ENCODE assay signal across 26 mouse cellular contexts in genomic region chr2:43365812-43366211, GRCm38 (mm10).
DNase-seq lines count a peak whose midpoint lies in the region; ATAC-seq and TF ChIP-seq lines count a peak whose summit lies in the region.
"Had no signal": no experiment of that assay in that cellular context is flagged by ENCODE, and none has a peak within 500 bp of the region (broad histone marks: within the 10 kb centered on the region; RNA-seq: fewer than 3 reads in every experiment).

No protein-coding gene starts in this region.

- DNase-seq in ES-CJ7 (ENCODE audit: low read depth, low spot score) (peak; percentile 95), R1 (ENCODE audit: low read depth, low spot score) (peak; percentile 98), ZHBTc4 (ENCODE audit: low read depth, low spot score) (peak; percentile 91)
- DNase-seq in urinary bladder, postnatal 14 days (ENCODE audit: low spot score) = no peak
- DNase-seq in kidney, adult 9 months = no peak
- DNase-seq: adrenal gland, adult 2 months; adrenal gland, postnatal 10 days; adrenal gland, postnatal 25 days; cerebellum, adult 11 months; cerebellum, adult 18-20 months; cerebellum, adult 8-10 months; cerebellum, adult 9-11 months; cerebellum, postnatal 14 days; cerebellum, postnatal 36 days; embryo, embryonic 11 days had no signal

- H3K4me1 ChIP-seq in ES-Bruce4 (ENCODE audit: control insufficient read depth, insufficient read depth, low read length) = no peaks in the 10 kb centered on the region
- H3K4me1 ChIP-seq: embryonic facial prominence, embryonic 13.5 days; embryonic facial prominence, embryonic 15.5 days; forebrain, embryonic 10.5 days had no signal

- H3K27ac ChIP-seq in ES-Bruce4 (ENCODE audit: insufficient read depth, low read length) = peak overlapping the region; percentile 95
- H3K27ac ChIP-seq: embryonic facial prominence, embryonic 13.5 days; embryonic facial prominence, embryonic 15.5 days; forebrain, embryonic 10.5 days; forebrain, embryonic 12.5 days had no signal

- peaks cover 40% of the 10 kb centered on the region for H3K9me3 ChIP-seq in ES-Bruce4 (replicated peaks; ENCODE audit: control insufficient read depth, insufficient read depth, low read length, poor library complexity, severe bottlenecking)
- H3K9me3 ChIP-seq: embryonic facial prominence, embryonic 13.5 days; embryonic facial prominence, embryonic 15.5 days; forebrain, embryonic 12.5 days; G1E had no signal

- peaks cover 5% of the 10 kb centered on the region for H3K36me3 ChIP-seq in ES-Bruce4 (ENCODE audit: control insufficient read depth, insufficient read depth, low read length, poor library complexity, severe bottlenecking)
- H3K36me3 ChIP-seq: embryonic facial prominence, embryonic 13.5 days; embryonic facial prominence, embryonic 15.5 days; forebrain, embryonic 10.5 days; forebrain, embryonic 12.5 days; G1E had no signal

- no peak for ATAC-seq in inflammation-experienced regulatory T-cells, adult 6 months
- ATAC-seq: forebrain, embryonic 14.5 days; forebrain, embryonic 16.5 days; Patski had no signal

- no peak overlapping the region for H3K4me3 ChIP-seq in ES-Bruce4 (ENCODE audit: low read depth, low read length)
- H3K4me3 ChIP-seq: embryonic facial prominence, embryonic 13.5 days; embryonic facial prominence, embryonic 15.5 days; erythroblast, embryonic 14.5 days; forebrain, embryonic 10.5 days; forebrain, embryonic 12.5 days had no signal

- H3K9ac ChIP-seq in ES-Bruce4 (ENCODE audit: low read depth, poor library complexity, severe bottlenecking) = no peak overlapping the region
- H3K9ac ChIP-seq: embryonic facial prominence, embryonic 13.5 days; embryonic facial prominence, embryonic 15.5 days; forebrain, embryonic 12.5 days had no signal

- H3K27me3 ChIP-seq in ES-Bruce4 (ENCODE audit: control insufficient read depth, insufficient read depth, low read length, poor library complexity, severe bottlenecking) = no peaks in the 10 kb centered on the region
- H3K27me3 ChIP-seq: embryonic facial prominence, embryonic 13.5 days; embryonic facial prominence, embryonic 15.5 days; forebrain, embryonic 12.5 days; Patski had no signal

- TF ChIP-seq EP300 in ES-Bruce4 (IDR thresholded peaks at IDR 0.05; ENCODE audit: insufficient read depth, low read depth, low read length) = peak; percentile 88

- no peak for TF ChIP-seq POLR2A in ES-Bruce4 (IDR thresholded peaks at IDR 0.05; ENCODE audit: insufficient read depth, low read length)

- no peak for TF ChIP-seq CTCF in ES-Bruce4 (IDR thresholded peaks at IDR 0.05; ENCODE audit: low read depth, low read length)

Comparison
In these comparisons a context has a peak if more than half of its experiments do, and no peak if none do; other contexts are left out.
1. DNase-seq: peak in ES-CJ7 (single experiment), R1 (single experiment) and ZHBTc4 (single experiment); none in urinary bladder, postnatal 14 days (single experiment) and kidney, adult 9 months (single experiment).